Mouse (Mus musculus): ENCODE results near the gene Snx29. TPM values are rescaled to one million over a fixed set of nuclear protein-coding genes. Genes with fewer than 3 reads are reported as not detected.
"Not testable (repeated sequence)": the region's sequence is repeated elsewhere in the genome, so short reads cannot be mapped to it uniquely, and the experiment has no call there.

Snx29 gene
- polyA plus RNA-seq, 1 experiment, result 8.4 TPM

DNA sequence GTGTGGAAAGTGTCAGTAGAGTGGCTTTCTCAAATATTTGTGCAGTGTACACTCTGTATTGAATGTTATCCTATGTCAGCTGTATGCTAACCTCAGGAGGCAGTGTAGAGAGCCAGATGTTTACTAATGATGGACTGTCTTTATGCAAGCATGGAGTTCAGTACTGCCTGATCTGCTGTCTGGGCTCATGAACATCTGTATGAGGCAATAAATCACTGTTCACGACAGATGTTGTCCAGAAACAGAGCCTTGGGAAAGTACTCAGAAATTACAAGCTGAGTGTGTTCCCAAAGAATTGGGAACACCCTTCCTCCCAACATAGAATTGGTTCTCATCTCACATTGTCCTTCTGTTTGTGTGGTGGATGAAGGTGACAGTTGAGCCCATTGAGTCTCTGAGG is 121.9 kb downstream of the Snx29 start:
- WGBS, result 90% methylated on average over 1 of the region's 1 CpGs
- no peak for DNase-seq
- Histone ChIP-seq H3K27ac (ENCODE audit: insufficient read depth, low read length) (no peak overlapping the region), H3K4me3 (replicated peaks; ENCODE audit: insufficient read depth, low read depth, low read length) (no peak overlapping the region), H3K27me3 (ENCODE audit: control insufficient read depth, insufficient read depth, low read length) (no peaks in the 10 kb centered on the region), H3K4me1 (ENCODE audit: control insufficient read depth, insufficient read depth, low read length) (peaks cover 3% of the 10 kb centered on the region; the same call in 1 of the 2 replicates)
- TF ChIP-seq POLR2A (IDR thresholded peaks at IDR 0.05; ENCODE audit: borderline replicate concordance, insufficient read depth, low read length), result no peak
- TF ChIP-seq CTCF (IDR thresholded peaks at IDR 0.05; ENCODE audit: borderline replicate concordance, insufficient read depth, low read depth, low read length), result no peak

DNA sequence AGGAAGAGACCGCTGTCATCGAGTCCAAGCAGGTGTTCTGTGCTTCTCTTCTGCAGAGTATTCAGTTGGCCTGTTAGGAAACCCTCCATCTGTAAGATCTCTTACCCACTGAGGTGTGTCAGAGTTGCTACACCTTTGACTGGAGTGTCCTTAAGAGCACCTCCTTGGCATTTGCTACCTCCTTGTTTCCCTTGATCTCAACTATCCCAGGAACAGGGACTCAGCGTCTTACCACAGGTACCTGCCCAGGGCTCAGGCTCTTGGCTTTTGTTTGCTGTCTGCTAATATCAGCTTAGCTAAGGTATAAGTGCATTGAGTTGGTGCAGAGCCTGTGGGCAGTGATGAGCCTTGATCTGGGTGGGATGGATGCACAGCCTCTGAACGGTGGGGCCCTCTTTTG is 124.3 kb downstream of the Snx29 start:
- TF ChIP-seq CTCF (IDR thresholded peaks at IDR 0.05; ENCODE audit: borderline replicate concordance, insufficient read depth, low read depth, low read length), result no peak
- TF ChIP-seq POLR2A (IDR thresholded peaks at IDR 0.05; ENCODE audit: borderline replicate concordance, insufficient read depth, low read length), result no peak
- Histone ChIP-seq H3K4me3 (replicated peaks; ENCODE audit: insufficient read depth, low read depth, low read length) (no peak overlapping the region), H3K4me1 (ENCODE audit: control insufficient read depth, insufficient read depth, low read length) (peaks cover 3% of the 10 kb centered on the region; the same call in 1 of the 2 replicates), H3K27me3 (ENCODE audit: control insufficient read depth, insufficient read depth, low read length) (no peaks in the 10 kb centered on the region), H3K27ac (ENCODE audit: insufficient read depth, low read length) (no peak overlapping the region)
- no peak for DNase-seq
- WGBS, result 92% methylated on average over 4 of the region's 4 CpGs

- Histone ChIP-seq H3K27me3 (ENCODE audit: control insufficient read depth, insufficient read depth, low read length) (no peaks in the 10 kb centered on the region), H3K4me3 (replicated peaks; ENCODE audit: insufficient read depth, low read depth, low read length) (no peak overlapping the region), H3K27ac (ENCODE audit: insufficient read depth, low read length) (no peak overlapping the region), H3K4me1 (ENCODE audit: control insufficient read depth, insufficient read depth, low read length) (peaks cover 3% of the 10 kb centered on the region; the same call in 1 of the 2 replicates)
- 94% methylated on average over 5 of the region's 5 CpGs for WGBS
- no peak for TF ChIP-seq POLR2A (IDR thresholded peaks at IDR 0.05; ENCODE audit: borderline replicate concordance, insufficient read depth, low read length)
- no peak for DNase-seq
These were observed 125.2 kb downstream of the Snx29 start for GRCm38 (mm10) chr16:11447905-11448304.

- H3K27ac ChIP-seq (ENCODE audit: insufficient read depth, low read length); DNase-seq; H3K27me3 ChIP-seq (ENCODE audit: control insufficient read depth, insufficient read depth, low read length); H3K4me1 ChIP-seq (ENCODE audit: control insufficient read depth, insufficient read depth, low read length); H3K4me3 ChIP-seq (replicated peaks; ENCODE audit: insufficient read depth, low read depth, low read length): not testable (repeated sequence)
- whole genome bisulfite sequencing, result 97% methylated on average over 4 of the region's 4 CpGs
These were observed 126.0 kb downstream of the Snx29 start for GRCm38 (mm10) chr16:11448696-11449095.

DNA sequence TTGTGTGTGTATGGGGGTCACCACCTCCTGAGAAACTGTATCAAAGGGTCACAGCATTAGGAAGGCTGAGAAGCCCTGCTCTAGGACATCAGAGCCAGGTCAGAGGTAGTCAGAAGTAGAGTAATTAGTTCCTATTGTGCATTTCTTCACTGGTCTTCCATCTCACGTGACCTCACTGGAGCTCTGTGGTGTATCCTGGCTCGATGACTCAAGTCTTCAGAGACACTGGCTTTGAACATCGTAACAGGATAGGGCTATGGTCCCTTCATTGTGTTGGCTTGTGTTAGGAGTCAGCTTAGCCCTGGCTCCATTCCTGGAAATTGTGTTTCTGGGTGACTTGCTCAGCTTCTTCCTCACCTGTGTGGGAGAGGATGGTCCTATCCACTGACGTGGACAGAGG is 126.6 kb downstream of the Snx29 start:
- WGBS, result 74% methylated on average over 4 of the region's 4 CpGs
- no peaks in the 10 kb centered on the region for H3K4me1 ChIP-seq (ENCODE audit: control insufficient read depth, insufficient read depth, low read length)
- no peak overlapping the region for H3K27ac ChIP-seq (ENCODE audit: insufficient read depth, low read length)
- no peak for DNase-seq
- no peaks in the 10 kb centered on the region for H3K27me3 ChIP-seq (ENCODE audit: control insufficient read depth, insufficient read depth, low read length)
- no peak for TF ChIP-seq POLR2A (IDR thresholded peaks at IDR 0.05; ENCODE audit: borderline replicate concordance, insufficient read depth, low read length)
- TF ChIP-seq CTCF (IDR thresholded peaks at IDR 0.05; ENCODE audit: borderline replicate concordance, insufficient read depth, low read depth, low read length), result no peak
- no peak overlapping the region for H3K4me3 ChIP-seq (replicated peaks; ENCODE audit: insufficient read depth, low read depth, low read length)

GRCm38 (mm10) chr16:11450626-11451025 is 127.9 kb downstream of the Snx29 start:
- Histone ChIP-seq H3K4me3 (replicated peaks; ENCODE audit: insufficient read depth, low read depth, low read length) (no peak overlapping the region), H3K27ac (ENCODE audit: insufficient read depth, low read length) (no peak overlapping the region), H3K4me1 (ENCODE audit: control insufficient read depth, insufficient read depth, low read length) (no peaks in the 10 kb centered on the region), H3K27me3 (ENCODE audit: control insufficient read depth, insufficient read depth, low read length) (no peaks in the 10 kb centered on the region)
- 83% methylated on average over 4 of the region's 4 CpGs for WGBS
- DNase-seq, result no peak
- TF ChIP-seq POLR2A (IDR thresholded peaks at IDR 0.05; ENCODE audit: borderline replicate concordance, insufficient read depth, low read length) (no peak), CTCF (IDR thresholded peaks at IDR 0.05; ENCODE audit: borderline replicate concordance, insufficient read depth, low read depth, low read length) (no peak)

- Histone ChIP-seq H3K27me3 (ENCODE audit: control insufficient read depth, insufficient read depth, low read length) (no peaks in the 10 kb centered on the region), H3K4me1 (ENCODE audit: control insufficient read depth, insufficient read depth, low read length) (no peaks in the 10 kb centered on the region), H3K27ac (ENCODE audit: insufficient read depth, low read length) (no peak overlapping the region), H3K4me3 (replicated peaks; ENCODE audit: insufficient read depth, low read depth, low read length) (no peak overlapping the region)
- TF ChIP-seq POLR2A (IDR thresholded peaks at IDR 0.05; ENCODE audit: borderline replicate concordance, insufficient read depth, low read length) (no peak), CTCF (IDR thresholded peaks at IDR 0.05; ENCODE audit: borderline replicate concordance, insufficient read depth, low read depth, low read length) (no peak)
- DNase-seq, result no peak
- WGBS, result 94% methylated on average over 4 of the region's 4 CpGs
These were observed 132.2 kb downstream of the Snx29 start for GRCm38 (mm10) chr16:11454871-11455270.

DNA sequence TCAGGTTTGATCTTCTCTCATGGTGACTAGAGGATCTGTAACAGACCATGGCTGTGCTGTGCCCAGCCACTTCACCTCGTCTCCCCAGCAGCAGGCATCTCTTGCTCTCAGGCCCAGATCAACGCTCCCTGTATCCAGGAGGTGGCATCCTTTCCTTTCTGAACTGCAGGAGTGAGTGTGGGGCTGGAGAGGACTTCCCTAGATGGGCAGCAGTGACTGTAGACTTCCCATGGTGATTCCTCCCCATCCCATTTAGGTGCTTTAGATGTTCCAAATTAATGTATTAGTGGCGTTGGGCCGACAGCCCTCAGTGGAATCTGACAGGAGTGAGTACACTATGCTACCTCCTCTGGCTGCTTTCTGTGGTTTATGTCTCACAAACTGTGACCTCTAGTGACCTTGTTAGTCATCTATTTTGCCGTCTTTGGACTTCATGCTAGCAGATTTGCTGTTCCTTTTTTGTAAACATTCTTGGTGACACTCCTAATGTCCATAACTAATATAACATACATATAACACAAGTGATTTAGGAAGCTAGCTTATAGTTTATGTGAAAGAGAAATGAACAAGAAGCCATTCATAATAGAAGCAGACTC is 132.9 kb downstream of the Snx29 start:
- TF ChIP-seq CTCF (IDR thresholded peaks at IDR 0.05; ENCODE audit: borderline replicate concordance, insufficient read depth, low read depth, low read length) (peak; percentile 31; the same call in 1 of the 2 replicates), POLR2A (IDR thresholded peaks at IDR 0.05; ENCODE audit: borderline replicate concordance, insufficient read depth, low read length) (no peak)
- H3K27me3 ChIP-seq (ENCODE audit: control insufficient read depth, insufficient read depth, low read length), result no peaks in the 10 kb centered on the region
- DNase-seq, result no peak
- H3K27ac ChIP-seq (ENCODE audit: insufficient read depth, low read length), result no peak overlapping the region
- no peak overlapping the region for H3K4me3 ChIP-seq (replicated peaks; ENCODE audit: insufficient read depth, low read depth, low read length)
- H3K4me1 ChIP-seq (ENCODE audit: control insufficient read depth, insufficient read depth, low read length), result peaks cover 4% of the 10 kb centered on the region
- WGBS, result 85% methylated on average over 5 of the region's 5 CpGs
